Mouse (Mus musculus) liver, adult 2 months (tissue): Measurements from ENCODE around the gene Aqp11.

Experiments
- CTCF ChIP-seq: fragments of 200-500 bp; IDR thresholded peaks from 2 replicates; pipeline ENCODE4 v1.5.1; 2011; ENCODE audit warnings: low read depth, low read length, control low read depth
- POLR2A ChIP-seq: fragments of 200-500 bp; IDR thresholded peaks from 2 replicates; pipeline ENCODE4 v1.6.1; 2011; ENCODE audit warnings: low read length, control low read depth; ENCODE audit not compliant: insufficient read depth; ENCODE audit errors: extremely low read depth

- TF ChIP-seq CTCF (no peak), POLR2A (no peak)
These were observed 2.1 kb downstream of the Aqp11 start for GRCm38 (mm10) chr7:97735886-97736420.
